ENCODE assay signal across 8 mouse cellular contexts in the genomic region with DNA sequence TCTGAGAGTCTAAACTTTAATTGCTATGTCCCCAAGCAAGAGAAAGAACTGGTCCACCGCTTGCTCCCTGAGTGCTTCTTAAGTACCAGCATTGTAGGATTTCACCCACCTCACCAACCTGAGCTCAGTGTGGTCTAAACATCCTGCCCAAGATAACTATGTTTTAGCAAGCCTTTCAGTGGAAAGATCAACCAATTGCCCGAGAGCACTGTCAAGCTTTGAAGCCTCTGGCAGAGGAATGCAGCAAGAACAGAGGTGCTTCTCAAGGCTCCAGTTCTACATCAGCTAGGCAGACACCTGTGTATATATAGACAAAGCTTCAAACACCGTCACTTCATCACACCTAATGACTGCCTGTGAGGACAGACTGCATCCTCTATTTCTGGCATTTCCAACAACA. TPM values are rescaled to one million over a fixed set of nuclear protein-coding genes. Genes with fewer than 3 reads are reported as not detected.
DNase-seq lines count a peak whose midpoint lies in the region; ATAC-seq lines count a peak whose summit lies in the region.

No protein-coding gene starts in this region.

- no peak for DNase-seq in midbrain, embryonic 10.5 days (ENCODE audit: low spot score)
- DNase-seq in midbrain, embryonic 11.5 days (ENCODE audit: low spot score, missing footprints), result no peak
- DNase-seq in thymus, postnatal 25 days, result peak; percentile 48
- DNase-seq in heart, postnatal 36 days, result no peak
- no peak for DNase-seq in kidney, postnatal 25 days
- DNase-seq in kidney, postnatal 14 days, result no peak

- no peaks in the 10 kb centered on the region for H3K36me3 ChIP-seq in midbrain, embryonic 10.5 days
- H3K36me3 ChIP-seq in midbrain, embryonic 11.5 days (ENCODE audit: control insufficient read depth, insufficient read depth, low read length), result no peaks in the 10 kb centered on the region
- no peaks in the 10 kb centered on the region for H3K36me3 ChIP-seq in hindbrain, embryonic 13.5 days
- H3K36me3 ChIP-seq in midbrain, embryonic 12.5 days, result no peaks in the 10 kb centered on the region

- peaks cover 19% of the 10 kb centered on the region for H3K4me1 ChIP-seq in midbrain, embryonic 10.5 days
- peaks cover 10% of the 10 kb centered on the region for H3K4me1 ChIP-seq in midbrain, embryonic 11.5 days (ENCODE audit: control insufficient read depth, insufficient read depth, low read length)
- H3K4me1 ChIP-seq in hindbrain, embryonic 13.5 days (replicated peaks), result peaks cover 25% of the 10 kb centered on the region
- H3K4me1 ChIP-seq in midbrain, embryonic 12.5 days, result peaks cover 15% of the 10 kb centered on the region

- H3K27me3 ChIP-seq in midbrain, embryonic 10.5 days (ENCODE audit: low read depth, poor library complexity, severe bottlenecking), result peaks cover 8% of the 10 kb centered on the region
- H3K27me3 ChIP-seq in midbrain, embryonic 11.5 days (ENCODE audit: control insufficient read depth, insufficient read depth, low read length), result no peaks in the 10 kb centered on the region
- 0 out of 2 replicates have a peak, but pooled peaks cover 3% of the 10 kb centered on the region for H3K27me3 ChIP-seq in hindbrain, embryonic 13.5 days
- H3K27me3 ChIP-seq in midbrain, embryonic 12.5 days, result no peaks in the 10 kb centered on the region

- no peak overlapping the region for H3K4me2 ChIP-seq in midbrain, embryonic 11.5 days
- peak overlapping the region; percentile 88 for H3K4me2 ChIP-seq in hindbrain, embryonic 13.5 days
- peak overlapping the region; percentile 79 for H3K4me2 ChIP-seq in midbrain, embryonic 12.5 days (replicated peaks)

- no peak for ATAC-seq in midbrain, embryonic 11.5 days (ENCODE audit: low FRiP score)
- ATAC-seq in hindbrain, embryonic 13.5 days (ENCODE audit: low FRiP score), result no peak
- no peak for ATAC-seq in midbrain, embryonic 12.5 days (ENCODE audit: low FRiP score, low read depth)

- 80% methylated on average over 3 of the region's 3 CpGs for WGBS in midbrain, embryonic 10.5 days
- WGBS in midbrain, embryonic 11.5 days, result 79% methylated on average over 3 of the region's 3 CpGs
- 73% methylated on average over 3 of the region's 3 CpGs for WGBS in hindbrain, embryonic 13.5 days
- 78% methylated on average over 3 of the region's 3 CpGs for whole genome bisulfite sequencing in midbrain, embryonic 12.5 days

- H3K9ac ChIP-seq in midbrain, embryonic 11.5 days (ENCODE audit: low read length), result no peak overlapping the region
- H3K9ac ChIP-seq in hindbrain, embryonic 13.5 days, result peak overlapping the region; percentile 77
- H3K9ac ChIP-seq in midbrain, embryonic 12.5 days (replicated peaks), result no peak overlapping the region

- no peaks in the 10 kb centered on the region for H3K9me3 ChIP-seq in midbrain, embryonic 10.5 days (replicated peaks)
- H3K9me3 ChIP-seq in midbrain, embryonic 11.5 days (ENCODE audit: control insufficient read depth, low read length), result no peaks in the 10 kb centered on the region
- no peaks in the 10 kb centered on the region for H3K9me3 ChIP-seq in hindbrain, embryonic 13.5 days
- H3K9me3 ChIP-seq in midbrain, embryonic 12.5 days, result no peaks in the 10 kb centered on the region

- intact Hi-C loops in heart, postnatal 36 days (cut with DNase I), result no loop called here

- no peak overlapping the region for H3K27ac ChIP-seq in midbrain, embryonic 10.5 days (replicated peaks)
- no peak overlapping the region for H3K27ac ChIP-seq in midbrain, embryonic 11.5 days (ENCODE audit: low read depth, low read length)
- no peak overlapping the region for H3K27ac ChIP-seq in hindbrain, embryonic 13.5 days
- no peak overlapping the region for H3K27ac ChIP-seq in midbrain, embryonic 12.5 days (replicated peaks)

- 0 out of 2 replicates have a peak overlapping the region, but pooled peaks have one; percentile 75 for H3K4me3 ChIP-seq in midbrain, embryonic 10.5 days
- H3K4me3 ChIP-seq in midbrain, embryonic 11.5 days (ENCODE audit: low read depth, low read length), result no peak overlapping the region
- H3K4me3 ChIP-seq in hindbrain, embryonic 13.5 days, result peak overlapping the region; percentile 69
- H3K4me3 ChIP-seq in midbrain, embryonic 12.5 days, result peak overlapping the region; percentile 52

RNA-seq across cellular contexts. Expression of gene Plcxd2, which starts 1.3 kb away (rescaled TPM):
- 2.0 and 3.9 TPM in 2 replicates for polyA plus RNA-seq in midbrain, embryonic 10.5 days (2016; fragmentation: Nextera tagmentation; extraction: Ambion mirVana)
- 3.1 and 3.4 TPM in 2 replicates for polyA plus RNA-seq in midbrain, embryonic 11.5 days (2014; fragmentation: Nextera tagmentation; extraction: Ambion mirVana)
- 7.9 and 8.4 TPM in 2 replicates for polyA plus RNA-seq in hindbrain, embryonic 13.5 days (2015; fragmentation: Nextera tagmentation; extraction: Ambion mirVana)
- polyA plus RNA-seq in midbrain, embryonic 12.5 days (2016; fragmentation: Nextera tagmentation; extraction: Ambion mirVana), result 5.6 and 5.9 TPM in 2 replicates
- under 1 TPM; 0.05 to 0.14 TPM for total RNA-seq in heart, postnatal 36 days (2021)

RNA-seq across cellular contexts. Expression of gene Phldb2, which starts 55.4 kb away (rescaled TPM):
- polyA plus RNA-seq in midbrain, embryonic 10.5 days (2016; fragmentation: Nextera tagmentation; extraction: Ambion mirVana), result 31.4 and 33.4 TPM in 2 replicates
- polyA plus RNA-seq in midbrain, embryonic 11.5 days (2014; fragmentation: Nextera tagmentation; extraction: Ambion mirVana), result 28.2 and 29.0 TPM in 2 replicates
- 12.5 and 13.3 TPM in 2 replicates for polyA plus RNA-seq in hindbrain, embryonic 13.5 days (2015; fragmentation: Nextera tagmentation; extraction: Ambion mirVana)
- polyA plus RNA-seq in midbrain, embryonic 12.5 days (2016; fragmentation: Nextera tagmentation; extraction: Ambion mirVana), result 33.4 and 42.6 TPM in 2 replicates
- 10 to 100 TPM; 14.8 to 16.4 TPM for total RNA-seq in heart, postnatal 36 days (2021)
